1 mouse cellular context compared by ENCODE assay signal in the genomic region with DNA sequence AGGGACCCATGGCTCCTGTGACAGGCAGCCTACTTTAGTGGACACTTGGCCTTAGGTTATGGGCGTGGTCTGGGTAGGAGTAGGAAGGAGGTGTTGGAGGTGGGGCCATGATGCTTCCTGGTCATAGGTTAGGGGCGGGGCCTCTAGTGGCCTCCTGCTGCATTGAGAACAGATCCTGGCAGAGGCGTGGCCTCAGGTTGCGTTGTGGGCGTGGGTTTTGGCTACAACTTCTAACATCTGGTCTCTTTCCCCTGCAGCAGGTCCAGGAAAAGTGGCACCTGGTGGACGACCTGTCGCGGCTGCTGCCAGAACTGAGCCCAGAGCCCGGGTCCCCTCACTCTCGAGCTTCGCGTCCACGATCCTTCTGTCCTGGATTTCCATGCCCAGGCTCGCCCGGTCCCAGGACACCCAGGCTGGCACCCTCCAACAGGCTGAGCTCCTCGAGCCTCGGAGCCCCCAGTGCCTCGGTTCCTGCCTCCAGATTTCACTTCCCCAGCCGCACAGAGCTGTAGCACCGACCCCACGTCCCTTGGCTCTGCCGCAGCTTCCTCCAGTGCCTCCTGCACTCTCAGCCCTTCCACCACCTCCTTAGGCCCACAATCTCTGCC.
A peak's percentile ranks its signal among the peaks of the same experiment; 100 is the strongest.
TF ChIP-seq lines count a peak whose summit lies in the region.

No protein-coding gene starts in this region.

TF ChIP-seq in CH12.LX, 34 proteins besides CTCF, POLR2A, EP300 and RAD21 (continued from another document):
- TF ChIP-seq SIN3A (IDR thresholded peaks at IDR 0.05; ENCODE audit: low read length), result peak; percentile 91
- peak; percentile 70 for TF ChIP-seq MXI1 (IDR thresholded peaks at IDR 0.05; ENCODE audit: low read depth, low read length)
- no peak for TF ChIP-seq SMC3 (IDR thresholded peaks at IDR 0.05; ENCODE audit: low read depth, low read length)
- TF ChIP-seq NELFE (IDR thresholded peaks at IDR 0.05; ENCODE audit: low read depth, low read length), result peak; percentile 64
- 0 out of 2 replicates have a peak, but pooled peaks have one; percentile 38 for TF ChIP-seq ZMIZ1 (IDR thresholded peaks at IDR 0.05; ENCODE audit: low read depth, low read length)
- peak; percentile 74; the same call in 1 of the 2 replicates for TF ChIP-seq TBP (conservative IDR thresholded peaks at IDR 0.05; ENCODE audit: low read depth, low read length)
- TF ChIP-seq JUN (IDR thresholded peaks at IDR 0.05; ENCODE audit: insufficient read depth, low read depth, low read length), result no peak
